Comparison of ENCODE assay signal across 14 mouse cellular contexts in genomic region chr8:109436056-109436455, GRCm38 (mm10). TPM values are rescaled to one million over a fixed set of nuclear protein-coding genes. Genes with fewer than 3 reads are reported as not detected.
DNase-seq lines count a peak whose midpoint lies in the region; ATAC-seq lines count a peak whose summit lies in the region.
"Had no signal": no experiment of that assay in that cellular context is flagged by ENCODE, and none has a peak within 500 bp of the region (broad histone marks: within the 10 kb centered on the region; RNA-seq: fewer than 3 reads in every experiment).

No protein-coding gene starts in this region.

- no peaks in the 10 kb centered on the region for H3K36me3 ChIP-seq in forebrain, embryonic 10.5 days (replicated peaks)
- H3K36me3 ChIP-seq in hindbrain, embryonic 13.5 days = no peaks in the 10 kb centered on the region
- H3K36me3 ChIP-seq in midbrain, embryonic 16.5 days (ENCODE audit: control insufficient read depth, insufficient read depth, low read length) = no peaks in the 10 kb centered on the region

- H3K9me3 ChIP-seq in forebrain, embryonic 10.5 days = peaks cover 4% of the 10 kb centered on the region; the same call in 1 of the 2 replicates
- no peaks in the 10 kb centered on the region for H3K9me3 ChIP-seq in hindbrain, embryonic 13.5 days
- no peaks in the 10 kb centered on the region for H3K9me3 ChIP-seq in midbrain, embryonic 16.5 days (replicated peaks; ENCODE audit: control insufficient read depth, low read length, poor library complexity, severe bottlenecking)

- DNase-seq in kidney, adult 9 months = peak; percentile 1
- DNase-seq in kidney, adult 8-10 months = no peak
- DNase-seq in forebrain, embryonic 10.5 days (ENCODE audit: extremely low spot score, low spot score) = no peak
- DNase-seq in thymus, postnatal 10 days (ENCODE audit: low spot score in 2 of 2) = no peak
- no peak for DNase-seq in adrenal gland, postnatal 4 days (ENCODE audit: low spot score in 2 of 2)
- DNase-seq in thymus, postnatal 0 days (ENCODE audit: low spot score) = no peak
- DNase-seq: cerebellum, adult 9-11 months; kidney, postnatal 36 days had no signal

- H3K4me3 ChIP-seq in forebrain, embryonic 10.5 days = no peak overlapping the region
- no peak overlapping the region for H3K4me3 ChIP-seq in hindbrain, embryonic 13.5 days
- H3K4me3 ChIP-seq in midbrain, embryonic 16.5 days (ENCODE audit: low read depth, low read length) = no peak overlapping the region
- H3K4me3 ChIP-seq: megakaryocyte, embryonic 14.5 days had no signal

- H3K27ac ChIP-seq in forebrain, embryonic 10.5 days = peak overlapping the region; percentile 89
- peak overlapping the region; percentile 84 for H3K27ac ChIP-seq in hindbrain, embryonic 13.5 days
- peak overlapping the region; percentile 85 for H3K27ac ChIP-seq in midbrain, embryonic 16.5 days (ENCODE audit: low read length)
- H3K27ac ChIP-seq: left cerebral cortex, adult 2 months had no signal

- no peak for ATAC-seq in hindbrain, embryonic 13.5 days (ENCODE audit: low FRiP score)
- ATAC-seq in midbrain, embryonic 16.5 days = no peak

- WGBS in forebrain, embryonic 10.5 days = 91% methylated on average over 4 of the region's 4 CpGs
- WGBS in hindbrain, embryonic 13.5 days = 88% methylated on average over 4 of the region's 4 CpGs
- 97% methylated on average over 4 of the region's 4 CpGs for WGBS in midbrain, embryonic 16.5 days

- H3K27me3 ChIP-seq in forebrain, embryonic 10.5 days (ENCODE audit: poor library complexity, severe bottlenecking) = no peaks in the 10 kb centered on the region
- no peaks in the 10 kb centered on the region for H3K27me3 ChIP-seq in hindbrain, embryonic 13.5 days
- H3K27me3 ChIP-seq in midbrain, embryonic 16.5 days (ENCODE audit: control insufficient read depth, insufficient read depth, low read depth, low read length) = no peaks in the 10 kb centered on the region
- H3K27me3 ChIP-seq: megakaryocyte, embryonic 14.5 days had no signal

- no peak overlapping the region for H3K9ac ChIP-seq in hindbrain, embryonic 13.5 days
- H3K9ac ChIP-seq in midbrain, embryonic 16.5 days (ENCODE audit: low read depth, low read length) = no peak overlapping the region

- peaks cover 26% of the 10 kb centered on the region for H3K4me1 ChIP-seq in forebrain, embryonic 10.5 days
- H3K4me1 ChIP-seq in hindbrain, embryonic 13.5 days (replicated peaks) = peaks cover 15% of the 10 kb centered on the region
- peaks cover 8% of the 10 kb centered on the region for H3K4me1 ChIP-seq in midbrain, embryonic 16.5 days (ENCODE audit: control insufficient read depth, insufficient read depth, low read length)
- H3K4me1 ChIP-seq: megakaryocyte, embryonic 14.5 days had no signal

- H3K4me2 ChIP-seq in hindbrain, embryonic 13.5 days = peak overlapping the region; percentile 44; the same call in 1 of the 2 replicates
- no peak overlapping the region; the same call in 1 of the 2 replicates for H3K4me2 ChIP-seq in midbrain, embryonic 16.5 days (ENCODE audit: low read length)

RNA-seq across cellular contexts. Expression of gene Pmfbp1, which starts 57.8 kb away (rescaled TPM):
- 0.09 TPM in 2 replicates for polyA plus RNA-seq in forebrain, embryonic 10.5 days (2016; fragmentation: Nextera tagmentation; extraction: Ambion mirVana)
- polyA plus RNA-seq in hindbrain, embryonic 13.5 days (2015; fragmentation: Nextera tagmentation; extraction: Ambion mirVana) = 2.4 and 3.4 TPM in 2 replicates
- polyA plus RNA-seq in midbrain, embryonic 16.5 days (2015; fragmentation: Nextera tagmentation; extraction: Ambion mirVana) = 1.7 and 2.1 TPM in 2 replicates
- total RNA-seq in adrenal gland, postnatal 4 days (2021) = not detected
- not detected in 2 replicates for polyA plus RNA-seq in thymus, postnatal 0 days (2015; fragmentation: Nextera tagmentation; extraction: Ambion mirVana)
- total RNA-seq: liver, adult 2 months had no signal
- polyA plus RNA-seq: C2C12; liver, adult 2 months had no signal
